Mouse (Mus musculus): ENCODE measurements around the gene Gm37240. TPM values are rescaled to one million over a fixed set of nuclear protein-coding genes. Genes with fewer than 3 reads are reported as not detected.

Gene Gm37240
- total RNA-seq, 2 experiments from 2014 or later: 0.66 to 1.3 TPM

- intact Hi-C loops (cut with DNase I): loop anchor here (5.0 kb wide), 1 partner anchor 635 kb away; the partner anchor contains the start of gene Gatb
- peak; percentile 23 to 47 for DNase-seq (ENCODE audit: low spot score in 2 of 2)
Measured at GRCm38 (mm10) chr3:84937360-84938355, 949.7 kb downstream of the Gm37240 start.

GRCm38 (mm10) chr3:84936956-84937355 is 950.4 kb downstream of the Gm37240 start:
- intact Hi-C loops (cut with DNase I): loop anchor here (5.0 kb wide), 1 partner anchor 635 kb away; the partner anchor contains the start of gene Gatb
- DNase-seq (ENCODE audit: low spot score in 2 of 2): no peak

- DNase-seq (ENCODE audit: low spot score in 2 of 2): no peak
- intact Hi-C loops (cut with DNase I): loop anchor here (5.0 kb wide), 1 partner anchor 636 kb away; the partner anchor contains the start of gene Gatb
Measured at GRCm38 (mm10) chr3:84936252-84936651, 951.1 kb downstream of the Gm37240 start.

DNA sequence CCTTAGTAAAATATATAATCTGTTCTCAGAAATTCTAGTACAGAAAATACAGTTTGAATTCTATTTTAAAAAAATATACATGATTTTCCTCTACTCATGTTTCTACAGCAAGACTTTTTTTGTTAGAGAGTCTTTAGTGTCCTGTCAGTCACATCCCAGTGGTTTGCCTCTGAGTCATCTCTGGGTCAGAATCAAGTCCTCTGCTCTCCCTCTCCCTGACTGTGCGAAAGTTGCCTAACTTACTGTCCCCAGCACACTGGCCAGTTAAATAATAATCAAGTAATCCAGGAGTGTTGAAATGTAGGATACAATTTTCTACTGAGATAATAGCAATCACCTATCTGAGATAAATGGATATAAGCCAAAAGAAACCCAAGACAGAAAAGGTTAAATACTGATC is 951.6 kb downstream of the Gm37240 start:
- intact Hi-C loops (cut with DNase I): loop anchor here (5.0 kb wide), 1 partner anchor 637 kb away; the partner anchor contains the start of gene Gatb
- no peak for DNase-seq (ENCODE audit: low spot score in 2 of 2)

GRCm38 (mm10) chr3:84930683-84931082 is 956.6 kb downstream of the Gm37240 start:
- no peak for DNase-seq (ENCODE audit: low spot score in 2 of 2)
- intact Hi-C loops (cut with DNase I): loop anchor here (5.0 kb wide), 1 partner anchor 1202 kb away; no protein-coding TSS in a partner anchor

DNA sequence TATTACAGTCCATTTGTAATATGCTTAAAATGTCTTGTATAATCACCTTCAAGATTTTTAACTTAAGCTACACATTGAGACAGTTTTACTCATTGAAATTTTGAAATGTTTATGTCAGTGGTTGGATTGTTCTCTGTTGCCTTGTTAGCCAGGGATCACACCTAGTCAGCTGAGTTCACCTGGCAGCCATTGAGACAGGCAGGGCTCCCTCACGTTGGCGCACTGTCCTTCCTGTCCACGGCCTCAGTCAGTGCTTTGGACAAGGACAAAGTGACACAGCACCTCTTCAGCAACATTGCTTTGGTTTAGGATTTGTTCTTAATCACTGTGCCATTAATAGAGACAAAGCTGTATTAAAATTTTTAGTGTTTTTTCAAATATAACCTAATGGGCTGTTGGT is 958.1 kb downstream of the Gm37240 start:
- DNase-seq (ENCODE audit: low spot score in 2 of 2): no peak
- intact Hi-C loops (cut with DNase I): no loop called here

DNA sequence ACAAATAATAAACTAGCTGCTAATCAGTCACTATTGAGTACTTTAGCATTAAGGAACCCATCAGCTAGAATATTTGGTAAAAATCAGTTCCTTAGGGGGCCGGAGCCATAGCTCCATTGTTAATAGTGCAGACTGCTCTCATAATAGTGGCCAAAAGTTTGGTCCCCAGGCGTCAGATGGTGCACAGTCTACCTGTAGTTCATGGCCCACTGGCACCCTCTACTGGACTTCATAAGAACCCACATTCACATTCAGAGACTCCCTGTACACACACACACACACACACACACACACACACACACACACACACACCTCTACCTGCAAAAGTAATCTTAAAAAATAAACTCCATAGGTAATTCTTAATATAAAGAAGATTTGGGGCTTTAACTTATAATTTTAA is 959.4 kb downstream of the Gm37240 start:
- DNase-seq (ENCODE audit: low spot score in 2 of 2): no peak
- intact Hi-C loops (cut with DNase I): no loop called here

DNA sequence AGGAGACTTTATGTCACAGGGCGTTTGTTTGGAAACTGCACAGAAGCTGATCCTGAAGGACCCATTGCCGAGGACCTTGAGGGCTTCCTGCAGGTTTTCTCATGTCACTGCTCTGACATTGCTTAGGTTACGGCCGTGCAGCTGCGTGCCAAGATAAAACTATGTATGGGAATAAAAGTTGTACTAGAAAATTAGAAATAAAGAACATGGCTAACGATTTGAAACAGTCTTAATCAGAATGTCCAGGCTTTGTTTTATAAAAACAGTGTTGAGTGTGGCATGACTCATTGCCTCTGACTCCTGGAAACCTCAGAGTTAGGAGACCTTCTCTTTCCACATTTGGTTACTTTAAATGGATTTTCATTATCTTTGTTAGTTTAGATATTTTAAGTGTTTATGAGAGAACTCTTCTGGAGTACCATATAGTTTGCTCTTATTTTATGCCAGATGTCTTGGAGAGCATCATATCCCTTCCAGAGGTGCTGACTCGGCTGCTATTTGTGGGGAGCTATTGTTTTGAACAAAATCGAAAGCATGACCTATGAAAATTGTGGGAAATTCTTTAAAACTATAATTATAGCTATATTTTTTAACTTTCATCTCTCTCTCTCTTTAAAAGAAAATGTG is 960.0 kb downstream of the Gm37240 start:
- no peak for DNase-seq (ENCODE audit: low spot score in 2 of 2)
- intact Hi-C loops (cut with DNase I): no loop called here

DNA sequence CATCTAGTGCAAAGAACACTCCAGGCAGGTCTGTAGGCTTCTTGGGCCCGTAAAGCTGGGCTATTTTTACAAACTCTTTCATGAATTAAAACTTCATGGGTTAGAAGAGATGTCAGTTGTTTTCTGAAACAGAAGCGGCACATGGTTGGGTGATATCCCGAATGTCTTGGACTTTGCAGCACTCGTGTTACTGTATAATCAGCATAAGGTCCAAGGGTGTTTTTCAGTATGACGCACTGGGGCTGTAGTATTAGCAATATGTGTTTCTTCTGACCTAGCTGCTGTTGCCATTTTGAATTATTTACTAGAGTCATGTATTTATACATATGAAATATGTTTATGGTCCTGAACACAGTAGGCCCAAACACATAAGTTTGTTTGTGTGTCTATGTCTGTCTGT is 961.2 kb downstream of the Gm37240 start:
- intact Hi-C loops (cut with DNase I): no loop called here
- no peak for DNase-seq (ENCODE audit: low spot score in 2 of 2)

DNA sequence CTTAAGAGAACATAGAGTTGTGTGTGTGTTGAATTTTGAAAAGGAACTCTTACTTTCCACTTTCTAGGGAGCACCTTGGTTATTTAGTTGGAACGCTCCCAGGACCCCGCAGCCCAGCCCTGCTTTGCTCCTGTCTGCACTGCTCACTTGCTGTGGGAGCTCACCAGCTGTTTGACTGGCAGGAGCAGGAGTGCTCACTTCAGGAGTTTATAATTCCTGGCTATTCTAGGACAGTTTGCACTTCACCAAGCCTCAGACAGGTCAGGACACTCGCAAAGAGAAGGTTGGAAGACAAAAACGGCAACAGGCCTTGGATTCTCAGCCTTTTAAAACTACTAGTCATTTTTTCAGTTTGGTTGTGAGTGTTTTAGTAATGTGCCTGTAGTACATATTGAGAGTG is 962.1 kb downstream of the Gm37240 start:
- intact Hi-C loops (cut with DNase I): no loop called here

GRCm38 (mm10) chr3:84923670-84924069 is 963.6 kb downstream of the Gm37240 start:
- intact Hi-C loops (cut with DNase I): loop anchor here (5.0 kb wide), 1 partner anchor 999 kb away; no protein-coding TSS in a partner anchor
- DNase-seq (ENCODE audit: low spot score in 2 of 2): no peak

More for the DNA sequence above, 962.1 kb downstream of the Gm37240 start:
- no peak for DNase-seq (ENCODE audit: low spot score in 2 of 2)

DNA sequence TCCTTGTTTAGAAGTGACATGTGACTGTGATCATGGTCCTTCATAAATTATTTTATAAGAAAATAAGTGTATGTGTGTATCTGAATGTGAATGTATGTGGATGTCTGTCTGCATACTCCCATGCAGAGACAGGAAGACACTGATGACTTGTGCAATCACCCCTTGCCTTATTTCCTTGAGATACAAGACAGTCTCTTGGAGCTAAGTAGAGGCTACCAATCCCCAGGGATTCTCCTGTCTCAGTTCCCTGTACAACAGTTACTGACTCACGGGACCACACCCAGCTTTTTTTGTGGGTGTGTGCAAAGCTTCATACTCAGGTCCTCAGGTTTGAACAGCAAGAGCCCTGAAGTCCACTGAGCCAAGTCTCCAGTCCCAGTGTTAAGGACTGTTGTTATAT is 964.1 kb downstream of the Gm37240 start:
- no peak for DNase-seq (ENCODE audit: low spot score in 2 of 2)
- intact Hi-C loops (cut with DNase I): loop anchor here (5.0 kb wide), 1 partner anchor 999 kb away; no protein-coding TSS in a partner anchor

GRCm38 (mm10) chr3:84921704-84922420 is 965.5 kb downstream of the Gm37240 start:
- DNase-seq (ENCODE audit: low spot score in 2 of 2): no peak
- intact Hi-C loops (cut with DNase I): loop anchor here (5.0 kb wide), 1 partner anchor 1000 kb away; no protein-coding TSS in a partner anchor

GRCm38 (mm10) chr3:84917903-84918679 is 969.2 kb downstream of the Gm37240 start:
- intact Hi-C loops (cut with DNase I): no loop called here
- DNase-seq (ENCODE audit: low spot score in 2 of 2): no peak

- intact Hi-C loops (cut with DNase I): no loop called here
- no peak for DNase-seq (ENCODE audit: low spot score in 2 of 2)
Measured at GRCm38 (mm10) chr3:84914284-84914683, 973.0 kb downstream of the Gm37240 start.

DNA sequence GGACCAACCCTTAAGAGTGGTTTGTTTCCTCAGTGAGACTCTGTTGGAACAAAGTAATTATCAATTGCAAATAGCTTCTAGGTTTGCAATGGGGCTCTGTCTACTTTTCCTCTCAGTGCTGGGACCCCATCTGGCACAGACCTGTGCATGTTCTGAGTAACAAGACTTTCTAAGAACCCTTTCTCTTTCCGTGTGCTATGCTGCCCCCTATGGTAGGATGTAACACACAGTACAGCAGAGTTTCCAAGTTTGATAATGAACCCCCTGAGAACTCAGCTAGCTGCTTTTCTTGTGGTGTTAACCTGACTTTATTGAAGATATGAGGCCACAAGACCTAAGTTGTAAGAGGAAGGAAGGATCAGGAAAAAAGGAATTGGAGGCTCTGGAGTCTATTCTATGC is 980.8 kb downstream of the Gm37240 start:
- intact Hi-C loops (cut with DNase I): no loop called here

GRCm38 (mm10) chr3:84897952-84898351 is 989.4 kb downstream of the Gm37240 start:
- intact Hi-C loops (cut with DNase I): no loop called here
- no peak for DNase-seq (ENCODE audit: low spot score in 2 of 2)

More for the DNA sequence above, 980.8 kb downstream of the Gm37240 start:
- DNase-seq (ENCODE audit: low spot score in 2 of 2): no peak

GRCm38 (mm10) chr3:84890983-84891382 is 996.3 kb downstream of the Gm37240 start:
- no peak for DNase-seq (ENCODE audit: low spot score in 2 of 2)
- intact Hi-C loops (cut with DNase I): no loop called here

- no peak for DNase-seq (ENCODE audit: low spot score in 2 of 2)
- intact Hi-C loops (cut with DNase I): loop anchor here (2.0 to 10.0 kb wide), 2 partner anchors 197 to 275 kb away; no protein-coding TSS in a partner anchor
Measured at GRCm38 (mm10) chr3:84889648-84890047, 997.7 kb downstream of the Gm37240 start.

All from left cerebral cortex, postnatal 36 days (tissue).